Mouse (Mus musculus) adrenal gland, adult 18-20 months (tissue): ENCODE results near the gene Gm13279. TPM values are rescaled to one million over a fixed set of nuclear protein-coding genes. Genes with fewer than 3 reads are reported as not detected.
"Not testable (repeated sequence)": the region's sequence is repeated elsewhere in the genome, so short reads cannot be mapped to it uniquely, and the experiment has no call there.

Source experiments
- DNase-seq, 2 experiments: peaks; one replicate each; pipeline ENCODE4 v3.0.0; 2021 to 2022; ENCODE audit warnings: low spot score in 2 of 2
- total RNA-seq, 2 experiments: library from RNA; stranded (reverse); gene quantifications; 1 replicate in 1 of 2; 2 replicates in 1 of 2; pipeline ENCODE4 v1.2.3; 2021

Gm13279 gene
- total RNA-seq, 2 experiments from 2014 or later, result not detected

GRCm38 (mm10) chr4:88793936-88794675 is 3.1 kb upstream of the Gm13279 start, which contains the start of gene Gm13275:
Gene Gm13275, plus strand, starts transcription at chr4:88794487.
- DNase-seq, result peak; percentile 66 to 79

- not testable (repeated sequence) for DNase-seq
These were observed 2.2 kb downstream of the Gm13279 start, which contains the start of gene Gm13285 for GRCm38 (mm10) chr4:88799365-88799764. Gene Gm13285, plus strand, starts transcription at chr4:88799665.

- DNase-seq, result not testable (repeated sequence)
These were observed 5.8 kb downstream of the Gm13279 start, which contains the start of gene Gm13287 for GRCm38 (mm10) chr4:88802954-88803353. Gene Gm13287, plus strand, starts transcription at chr4:88803254.

- not testable (repeated sequence) for DNase-seq
These were observed 8.0 kb downstream of the Gm13279 start, which contains the start of gene Gm13288 for GRCm38 (mm10) chr4:88805231-88805630. Gene Gm13288, plus strand, starts transcription at chr4:88805531.

GRCm38 (mm10) chr4:88805761-88806160 is 8.6 kb downstream of the Gm13279 start:
- DNase-seq, result peak; percentile 19 to 30

GRCm38 (mm10) chr4:88815928-88816327 is 18.7 kb downstream of the Gm13279 start, which contains the start of gene Ifna7:
Gene Ifna7, plus strand, starts transcription at chr4:88816228.
- no peak for DNase-seq

- DNase-seq, result no peak
These were observed 22.5 kb downstream of the Gm13279 start, which contains the start of gene Ifna11 for GRCm38 (mm10) chr4:88819659-88820058. Gene Ifna11, plus strand, starts transcription at chr4:88819959.

GRCm38 (mm10) chr4:88822995-88823394 is 25.8 kb downstream of the Gm13279 start:
- DNase-seq, result no peak

- not testable (repeated sequence) for DNase-seq
These were observed 29.9 kb downstream of the Gm13279 start, which contains the start of gene Ifna6 for GRCm38 (mm10) chr4:88827116-88827515. Gene Ifna6, plus strand, starts transcription at chr4:88827416.

- DNase-seq, result peak in 1 of 2 experiments; percentile 21
These were observed 33.3 kb downstream of the Gm13279 start for GRCm38 (mm10) chr4:88830523-88830922.

GRCm38 (mm10) chr4:88835225-88835624 is 38.0 kb downstream of the Gm13279 start, which contains the start of gene Ifna5:
Gene Ifna5, plus strand, starts transcription at chr4:88835525.
- not testable (repeated sequence) for DNase-seq

GRCm38 (mm10) chr4:88838828-88839227 is 41.6 kb downstream of the Gm13279 start:
- DNase-seq, result no peak

- no peak for DNase-seq
These were observed 42.9 kb downstream of the Gm13279 start for GRCm38 (mm10) chr4:88840058-88840457.

- DNase-seq, result no peak
These were observed 44.3 kb downstream of the Gm13279 start, which contains the start of gene Ifna4 for GRCm38 (mm10) chr4:88841438-88841911. Gene Ifna4, plus strand, starts transcription at chr4:88841861.

- no peak for DNase-seq
These were observed 48.1 kb downstream of the Gm13279 start for GRCm38 (mm10) chr4:88845334-88845733.

Other genes starting within 250 kb of the Gm13279 start
- gene Ifna15, start 239.2 kb upstream of the Gm13279 start, total RNA-seq, result not detected
- gene Ifna14, start 225.6 kb upstream of the Gm13279 start, total RNA-seq, result not detected
- not detected for gene Ifna9, start 205.0 kb upstream of the Gm13279 start, total RNA-seq
- gene Ifna12, start 194.0 kb upstream of the Gm13279 start, total RNA-seq, result not detected
- not detected for gene C87499, start 163.0 kb upstream of the Gm13279 start, total RNA-seq
- gene Ifna13, start 152.9 kb upstream of the Gm13279 start, total RNA-seq, result not detected
- not detected for gene Ifna16, start 120.5 kb upstream of the Gm13279 start, total RNA-seq
- not detected for gene Ifna2, start 113.5 kb upstream of the Gm13279 start, total RNA-seq
- not detected for gene Ifnab, start 106.0 kb upstream of the Gm13279 start, total RNA-seq
- gene Gm26566, start 75.6 kb upstream of the Gm13279 start, total RNA-seq, result under 1 TPM in 1 of 2 experiments, not detected in 1; 0.40 TPM
- 10 to 100 TPM; 77.8 to 85.0 TPM for gene Klhl9, start 74.9 kb upstream of the Gm13279 start, total RNA-seq
- gene Gm13271, start 42.5 kb upstream of the Gm13279 start, total RNA-seq, result not detected
- gene Gm13283, start 37.3 kb upstream of the Gm13279 start, total RNA-seq, result not detected
- not detected for gene Gm13290, start 23.6 kb upstream of the Gm13279 start, total RNA-seq
- not detected for gene Gm13289, start 20.5 kb upstream of the Gm13279 start, total RNA-seq
- gene Gm13272, start 17.5 kb upstream of the Gm13279 start, total RNA-seq, result not detected
- not detected for gene Ifnz, start 15.3 kb upstream of the Gm13279 start, total RNA-seq
- gene Gm13276, start 11.7 kb upstream of the Gm13279 start, total RNA-seq, result not detected
- not detected for gene Gm13277, start 8.8 kb upstream of the Gm13279 start, total RNA-seq
- gene Gm13278, start 5.8 kb upstream of the Gm13279 start, total RNA-seq, result not detected
- gene Gm13275, start 2.9 kb upstream of the Gm13279 start, total RNA-seq, result not detected
- not detected for gene Gm13285, start 2.3 kb downstream of the Gm13279 start, total RNA-seq
- not detected for gene Gm13287, start 5.9 kb downstream of the Gm13279 start, total RNA-seq
- gene Gm13288, start 8.1 kb downstream of the Gm13279 start, total RNA-seq, result not detected
- gene Ifna7, start 18.8 kb downstream of the Gm13279 start, total RNA-seq, result not detected
- not detected for gene Ifna11, start 22.6 kb downstream of the Gm13279 start, total RNA-seq
- not detected for gene Ifna6, start 30.0 kb downstream of the Gm13279 start, total RNA-seq
- not detected for gene Ifna5, start 38.1 kb downstream of the Gm13279 start, total RNA-seq
- not detected for gene Ifna4, start 44.5 kb downstream of the Gm13279 start, total RNA-seq
- gene Ifna1, start 52.7 kb downstream of the Gm13279 start, total RNA-seq, result not detected
- not detected for gene Ifne, start 82.8 kb downstream of the Gm13279 start, total RNA-seq